Mouse (Mus musculus) stomach, postnatal 0 days (tissue): Measurements from ENCODE around the gene Dusp14. TPM values are rescaled to one million over a fixed set of nuclear protein-coding genes. Genes with fewer than 3 reads are reported as not detected.

Source experiments
- ATAC-seq: fragments of 200-750 bp; cut with Nextera tagmentation; 2 replicates; pipeline ENCODE4 v1.8.0; 2017; ENCODE audit not compliant: low FRiP score, low TSS enrichment
- DNase-seq: peaks from one replicate; pipeline ENCODE4 v3.0.0-alpha.2; 2016; ENCODE audit warnings: low spot score
- H3K27ac ChIP-seq: fragments of 300-500 bp; sonication (generic); replicated peaks from 2 replicates; pipeline ENCODE4 v1.5.1; 2014; ENCODE audit warnings: mild to moderate bottlenecking, control low read depth
- H3K27me3 ChIP-seq: fragments of 300-500 bp; sonication (generic); 2 replicates; pipeline ENCODE4 v1.6.1; 2014; ENCODE audit warnings: low read length; ENCODE audit not compliant: control insufficient read depth, insufficient read depth
- H3K36me3 ChIP-seq: fragments of 300-500 bp; sonication (generic); 2 replicates; pipeline ENCODE4 v1.6.1; 2014; ENCODE audit warnings: low read length, mixed read lengths; ENCODE audit not compliant: control insufficient read depth, insufficient read depth
- H3K4me1 ChIP-seq: fragments of 300-500 bp; sonication (generic); replicated peaks from 2 replicates; pipeline ENCODE4 v1.6.1; 2014; ENCODE audit warnings: antibody characterized with exemption; ENCODE audit not compliant: control insufficient read depth, insufficient read depth
- H3K4me2 ChIP-seq: fragments of 300-500 bp; sonication (generic); replicated peaks from 2 replicates; pipeline ENCODE4 v1.6.1; 2014; ENCODE audit warnings: low read depth, mild to moderate bottlenecking, control low read depth, moderate library complexity
- H3K4me3 ChIP-seq: fragments of 300-500 bp; sonication (generic); 2 replicates; pipeline ENCODE4 v1.5.1; 2014; ENCODE audit warnings: low read depth, low read length, control low read depth
- H3K9ac ChIP-seq: fragments of 300-500 bp; sonication (generic); 2 replicates; pipeline ENCODE4 v1.6.1; 2014; ENCODE audit warnings: mild to moderate bottlenecking, low read length, control low read depth, mixed read lengths
- H3K9me3 ChIP-seq: fragments of 300-500 bp; sonication (generic); 2 replicates; pipeline ENCODE4 v1.6.1; 2016; ENCODE audit warnings: low read length; ENCODE audit not compliant: control insufficient read depth
- CTCF ChIP-seq: IDR thresholded peaks from 2 replicates; pipeline ENCODE4 v1.5.1; 2016; ENCODE audit warnings: antibody characterized with exemption, low read depth, mild to moderate bottlenecking, moderate library complexity
- EP300 ChIP-seq: optimal IDR thresholded peaks from 2 replicates; pipeline ENCODE3; 2016; ENCODE audit warnings: antibody characterized with exemption
- WGBS: fragments of 180-500 bp; shearing (Covaris S2); extraction: QIAGEN DNeasy Blood & Tissue Kit; methylation state at CpG from one replicate; pipeline ENCODE4 v1.1.7; 2014; 5-methylcytosine and 5-hydroxymethylcytosine counted together
- polyA plus RNA-seq: library from polyadenylated mRNA; unstranded; fragments of >200 nt; fragmentation: Nextera tagmentation; extraction: Ambion mirVana; gene quantifications from 2 replicates; pipeline ENCODE4 v1.2.1, GENCODE M21; 2015

Gene Dusp14
- polyA plus RNA-seq, 1 experiment from 2014 or later = 118 TPM

GRCm38 (mm10) chr11:84080327-84080726 lies 11.3 kb upstream of the Dusp14 start:
- Histone ChIP-seq H3K4me2 (no peak overlapping the region), H3K27ac (no peak overlapping the region), H3K9ac (no peak overlapping the region), H3K4me3 (no peak overlapping the region), H3K27me3 (no peaks in the 10 kb centered on the region), H3K9me3 (no peaks in the 10 kb centered on the region), H3K4me1 (no peaks in the 10 kb centered on the region), H3K36me3 (0 out of 2 replicates have a peak, but pooled peaks cover 3% of the 10 kb centered on the region)
- ATAC-seq (no peak), DNase-seq (no peak)
- 76% methylated on average over 3 of the region's 3 CpGs for WGBS
- TF ChIP-seq EP300 (no peak), CTCF (no peak)

DNA sequence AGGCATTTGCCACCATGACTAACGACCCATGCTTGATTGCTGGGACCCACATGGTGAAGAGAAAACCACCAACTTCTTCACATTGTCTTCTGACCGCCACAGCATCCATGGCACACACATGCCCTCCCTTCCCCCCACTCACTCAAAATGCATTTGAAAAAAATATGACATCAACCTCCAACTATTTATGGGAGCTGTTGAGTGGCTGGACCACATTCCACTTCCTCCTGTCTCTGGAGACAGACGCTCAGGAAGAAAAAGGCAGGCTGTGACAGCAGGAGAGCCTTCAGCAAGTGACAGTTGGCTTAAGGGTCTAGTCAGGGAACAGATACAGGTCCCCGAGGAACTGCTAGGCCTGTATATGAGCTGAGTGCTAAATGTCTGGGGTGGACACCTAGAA lies 10.8 kb upstream of the Dusp14 start:
- Histone ChIP-seq H3K27me3 (no peaks in the 10 kb centered on the region), H3K9ac (no peak overlapping the region), H3K4me1 (no peaks in the 10 kb centered on the region), H3K4me3 (no peak overlapping the region), H3K9me3 (no peaks in the 10 kb centered on the region), H3K27ac (no peak overlapping the region), H3K36me3 (0 out of 2 replicates have a peak, but pooled peaks cover 3% of the 10 kb centered on the region), H3K4me2 (no peak overlapping the region)
- no peak for DNase-seq
- no peak for ATAC-seq
- TF ChIP-seq EP300 (no peak), CTCF (no peak)
- WGBS = 76% methylated on average over 4 of the region's 4 CpGs

DNA sequence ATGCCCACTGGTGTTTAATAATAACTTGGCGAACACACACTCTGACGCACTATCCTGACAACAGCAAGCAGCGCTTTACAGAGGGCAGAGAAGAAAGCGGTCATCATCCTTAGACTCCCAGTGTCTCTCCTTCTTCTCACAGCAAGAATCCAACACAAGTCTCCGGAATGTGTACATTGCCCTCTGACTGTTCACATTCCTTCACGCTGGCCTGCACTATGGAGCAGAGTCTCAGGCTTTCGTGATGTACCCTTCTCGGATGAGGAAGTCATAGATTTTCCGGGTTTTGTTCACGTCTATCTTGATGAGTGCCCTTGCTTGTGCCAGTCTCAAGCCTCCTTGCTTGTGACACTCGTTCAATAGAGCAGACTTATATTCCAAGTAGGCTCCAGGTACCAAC lies 10.3 kb upstream of the Dusp14 start:
- 0 out of 2 replicates have a peak, but pooled peaks cover 3% of the 10 kb centered on the region for H3K36me3 ChIP-seq
- no peak overlapping the region for H3K9ac ChIP-seq
- H3K27ac ChIP-seq = no peak overlapping the region
- H3K4me3 ChIP-seq = no peak overlapping the region
- TF ChIP-seq EP300 = no peak
- TF ChIP-seq CTCF = no peak
- no peak for ATAC-seq
- DNase-seq = no peak
- no peaks in the 10 kb centered on the region for H3K9me3 ChIP-seq
- no peaks in the 10 kb centered on the region for H3K27me3 ChIP-seq
- 82% methylated on average over 11 of the region's 11 CpGs for WGBS
- no peaks in the 10 kb centered on the region for H3K4me1 ChIP-seq
- no peak overlapping the region for H3K4me2 ChIP-seq

DNA sequence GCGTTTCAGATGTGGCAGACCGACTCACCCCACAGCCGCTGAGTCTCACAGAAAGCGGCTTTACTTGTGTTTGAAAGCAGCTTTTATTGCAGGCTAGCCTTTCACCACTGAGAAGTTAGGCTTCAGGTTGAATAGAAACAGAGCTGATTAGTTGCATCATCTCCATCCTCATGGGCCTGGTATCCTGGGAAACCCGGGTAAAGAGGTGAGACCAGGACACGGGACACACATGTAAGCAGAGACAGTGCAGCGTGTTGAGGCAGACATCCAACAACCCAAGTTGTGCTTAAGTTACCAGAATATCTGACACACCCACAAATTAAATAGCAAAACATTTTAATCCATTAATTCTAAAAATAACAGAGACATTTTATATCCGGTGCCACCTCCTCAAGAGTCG lies 9.5 kb upstream of the Dusp14 start:
- H3K9me3 ChIP-seq = no peaks in the 10 kb centered on the region
- H3K27ac ChIP-seq = no peak overlapping the region
- DNase-seq (no peak), ATAC-seq (no peak)
- 72% methylated on average over 9 of the region's 9 CpGs for WGBS
- H3K4me3 ChIP-seq = no peak overlapping the region
- 0 out of 2 replicates have a peak, but pooled peaks cover 3% of the 10 kb centered on the region for H3K36me3 ChIP-seq
- no peaks in the 10 kb centered on the region for H3K27me3 ChIP-seq
- H3K4me2 ChIP-seq = no peak overlapping the region
- H3K4me1 ChIP-seq = 0 out of 2 replicates have a peak, but pooled peaks cover 1% of the 10 kb centered on the region
- no peak overlapping the region for H3K9ac ChIP-seq
- no peak for TF ChIP-seq CTCF
- TF ChIP-seq EP300 = no peak

GRCm38 (mm10) chr11:84077008-84077407 lies 7.9 kb upstream of the Dusp14 start:
- Histone ChIP-seq H3K9ac (no peak overlapping the region), H3K27me3 (no peaks in the 10 kb centered on the region), H3K27ac (no peak overlapping the region), H3K36me3 (0 out of 2 replicates have a peak, but pooled peaks cover 3% of the 10 kb centered on the region), H3K4me1 (0 out of 2 replicates have a peak, but pooled peaks cover 4% of the 10 kb centered on the region), H3K4me2 (no peak overlapping the region), H3K9me3 (no peaks in the 10 kb centered on the region), H3K4me3 (no peak overlapping the region)
- no peak for DNase-seq
- ATAC-seq = no peak
- 58% methylated on average over 2 of the region's 2 CpGs for WGBS
- TF ChIP-seq EP300 = no peak
- no peak for TF ChIP-seq CTCF

DNA sequence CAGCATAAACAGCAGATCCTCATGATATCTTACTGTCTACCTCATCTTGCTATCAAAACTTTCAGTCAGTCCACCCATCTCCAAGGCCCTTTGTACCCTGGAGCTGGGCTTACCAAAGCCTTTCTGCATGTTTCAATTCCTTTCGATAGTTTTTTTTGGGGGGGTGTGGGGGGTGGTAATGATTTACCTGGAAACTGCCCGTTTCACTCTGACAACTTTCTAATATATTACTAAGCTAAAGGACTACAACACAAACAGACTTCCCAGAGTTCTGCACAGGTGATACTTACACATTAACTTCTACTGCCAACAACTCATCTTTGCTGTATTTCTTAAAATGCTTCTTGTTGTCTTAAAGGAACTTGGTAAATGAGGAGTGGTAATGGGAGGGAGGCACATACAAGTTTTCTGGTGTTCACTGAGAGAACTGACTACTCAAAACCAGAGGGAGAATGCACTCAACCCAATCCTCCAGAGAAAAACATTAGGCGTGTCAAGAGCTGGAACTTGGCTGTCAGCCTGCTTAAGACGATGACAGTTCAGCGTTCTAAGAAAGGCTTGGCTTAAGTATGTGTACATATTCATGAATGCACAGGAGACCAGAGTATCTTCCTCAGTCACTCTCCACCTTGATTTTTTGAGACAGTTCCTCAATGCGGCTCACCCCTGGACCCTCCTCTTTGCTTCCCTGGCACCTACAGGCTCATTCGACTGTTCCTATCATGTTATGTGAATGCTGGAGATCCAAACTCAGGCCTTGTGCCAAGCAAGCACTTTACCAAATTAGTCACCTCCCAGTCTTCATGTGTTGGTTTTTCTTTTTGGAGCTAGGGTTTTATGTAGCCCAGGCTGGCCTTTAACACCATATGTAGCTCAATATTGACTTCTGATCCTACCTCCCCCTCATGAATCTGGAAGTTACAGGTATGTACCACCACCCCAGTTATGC lies 5.0 kb upstream of the Dusp14 start:
- no peak overlapping the region for H3K4me2 ChIP-seq
- no peak for TF ChIP-seq CTCF
- no peak for TF ChIP-seq EP300
- ATAC-seq (peak; percentile 15; the same call in 1 of the 2 replicates), DNase-seq (no peak)
- H3K4me1 ChIP-seq = 0 out of 2 replicates have a peak, but pooled peaks cover 4% of the 10 kb centered on the region
- H3K9me3 ChIP-seq = no peaks in the 10 kb centered on the region
- H3K4me3 ChIP-seq = no peak overlapping the region
- no peaks in the 10 kb centered on the region for H3K36me3 ChIP-seq
- H3K9ac ChIP-seq = no peak overlapping the region
- peak overlapping the region; percentile 53 for H3K27ac ChIP-seq
- 31% methylated on average over 7 of the region's 7 CpGs for WGBS
- H3K27me3 ChIP-seq = no peaks in the 10 kb centered on the region
